Mouse (Mus musculus) forebrain, embryonic 11.5 days (tissue): ENCODE measurements around the gene Sept7. TPM values are rescaled to one million over a fixed set of nuclear protein-coding genes. Genes with fewer than 3 reads are reported as not detected.

Experiments
- ATAC-seq: fragments of 200-750 bp; cut with Nextera tagmentation; replicated peaks from 2 replicates; pipeline ENCODE4 v1.8.0; 2017; ENCODE audit warnings: moderate TSS enrichment; ENCODE audit not compliant: low FRiP score
- DNase-seq: peaks from one replicate; pipeline ENCODE4 v3.0.0-alpha.2; 2017; ENCODE audit warnings: low spot score
- H3K27ac ChIP-seq: fragments of 300-500 bp; sonication (generic); 2 replicates; pipeline ENCODE4 v1.5.1; 2014; ENCODE audit warnings: low read depth, low read length
- H3K27me3 ChIP-seq: fragments of 300-500 bp; sonication (generic); 2 replicates; pipeline ENCODE4 v1.6.1; 2014; ENCODE audit warnings: mild to moderate bottlenecking, low read length, mixed read lengths; ENCODE audit not compliant: control insufficient read depth, insufficient read depth
- H3K36me3 ChIP-seq: fragments of 300-500 bp; sonication (generic); 2 replicates; pipeline ENCODE4 v1.6.1; 2014; ENCODE audit warnings: mild to moderate bottlenecking, low read length, moderate library complexity, mixed read lengths; ENCODE audit not compliant: control insufficient read depth, insufficient read depth
- H3K4me1 ChIP-seq: fragments of 300-500 bp; sonication (generic); replicated peaks from 2 replicates; pipeline ENCODE4 v1.6.1; 2014; ENCODE audit warnings: low read length, mixed read lengths; ENCODE audit not compliant: control insufficient read depth, insufficient read depth
- H3K4me2 ChIP-seq: fragments of 300-500 bp; sonication (generic); 2 replicates; pipeline ENCODE4 v1.6.1; 2014; ENCODE audit warnings: low read depth, mild to moderate bottlenecking, low read length, moderate library complexity, mixed read lengths; ENCODE audit not compliant: severe bottlenecking
- H3K4me3 ChIP-seq: fragments of 300-500 bp; sonication (generic); 2 replicates; pipeline ENCODE4 v1.5.1; 2014; ENCODE audit warnings: low read depth, low read length
- H3K9ac ChIP-seq: fragments of 300-500 bp; sonication (generic); 2 replicates; pipeline ENCODE4 v1.6.1; 2014; ENCODE audit warnings: low read length
- H3K9me3 ChIP-seq: fragments of 300-500 bp; sonication (generic); 2 replicates; pipeline ENCODE4 v1.6.1; 2016; ENCODE audit warnings: low read length, mixed read lengths; ENCODE audit not compliant: control insufficient read depth
- WGBS: fragments of 180-500 bp; shearing (Covaris S2); extraction: QIAGEN DNeasy Blood & Tissue Kit; methylation state at CpG from one replicate; pipeline ENCODE4 v1.1.7; 2014; 5-methylcytosine and 5-hydroxymethylcytosine counted together
- polyA plus RNA-seq: library from polyadenylated mRNA; unstranded; fragments of >200 nt; fragmentation: Nextera tagmentation; extraction: Ambion mirVana; gene quantifications from 2 replicates; pipeline ENCODE4 v1.2.1, GENCODE M21; 2014

Sept7 gene
- polyA plus RNA-seq, 1 experiment from 2014 or later = 288 TPM

DNA sequence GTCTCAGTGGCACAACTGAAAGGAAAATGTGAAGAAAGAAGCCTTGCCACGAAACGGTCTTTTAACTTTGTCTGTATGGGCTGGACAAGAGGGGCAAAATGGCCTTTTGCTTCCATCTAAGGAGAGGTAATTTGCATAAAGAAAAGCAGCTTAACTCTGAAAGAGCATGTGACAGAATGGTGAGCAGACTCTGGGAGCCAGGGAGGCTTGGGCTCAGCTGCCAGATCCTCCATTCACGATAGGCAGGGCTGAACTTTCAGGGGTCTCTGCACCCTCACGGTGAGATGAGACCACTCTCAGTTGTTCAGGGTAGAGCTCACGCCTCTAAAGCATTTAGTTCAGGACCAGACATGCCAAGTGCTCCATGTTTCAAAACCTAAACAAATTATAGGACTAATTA is 105.8 kb downstream of the Sept7 start:
- no peaks in the 10 kb centered on the region for H3K36me3 ChIP-seq
- DNase-seq (no peak), ATAC-seq (no peak)
- H3K4me3 ChIP-seq = no peak overlapping the region
- WGBS = 54% methylated on average over 5 of the region's 5 CpGs
- H3K9ac ChIP-seq = no peak overlapping the region
- H3K4me2 ChIP-seq = no peak overlapping the region
- H3K4me1 ChIP-seq = no peaks in the 10 kb centered on the region
- H3K27ac ChIP-seq = no peak overlapping the region
- no peaks in the 10 kb centered on the region for H3K9me3 ChIP-seq
- no peaks in the 10 kb centered on the region for H3K27me3 ChIP-seq

Other genes starting within 250 kb of the Sept7 start
- not detected in 2 replicates for gene Gm10181, start 163.0 kb upstream of the Sept7 start, polyA plus RNA-seq
- 38.1 and 39.6 TPM in 2 replicates for gene Herpud2, start 100.6 kb upstream of the Sept7 start, polyA plus RNA-seq
- 9.2 and 10.3 TPM in 2 replicates for gene Eepd1, start 229.1 kb downstream of the Sept7 start, polyA plus RNA-seq